Mouse (Mus musculus) urinary bladder, postnatal 25 days (tissue): ENCODE results near the gene Nmb.
"Not testable (repeated sequence)": the region's sequence is repeated elsewhere in the genome, so short reads cannot be mapped to it uniquely, and the experiment has no call there.

Experiments
- DNase-seq: peaks from one replicate; pipeline ENCODE4 v3.0.0; 2022; ENCODE audit warnings: low spot score

Nmb gene

GRCm38 (mm10) chr7:80904921-80905515, at the start of gene Nmb:
Gene Nmb, minus strand, starts transcription at chr7:80905076.
- peak; percentile 66 for DNase-seq

GRCm38 (mm10) chr7:80954251-80954650, 49.4 kb upstream of the Nmb start:
- no peak for DNase-seq

- DNase-seq: no peak
Measured at GRCm38 (mm10) chr7:80952140-80952539, 47.3 kb upstream of the Nmb start.

GRCm38 (mm10) chr7:80951461-80951860, 46.6 kb upstream of the Nmb start:
- DNase-seq: no peak

GRCm38 (mm10) chr7:80947445-80948350, 42.8 kb upstream of the Nmb start, which contains the start of gene Sec11a:
Gene Sec11a, minus strand, starts transcription at chr7:80947780.
- peak; percentile 91 for DNase-seq

- no peak for DNase-seq
Measured at GRCm38 (mm10) chr7:80939808-80940207, 34.9 kb upstream of the Nmb start.

- not testable (repeated sequence) for DNase-seq
Measured at GRCm38 (mm10) chr7:80937304-80937666, 32.4 kb upstream of the Nmb start.

- not testable (repeated sequence) for DNase-seq
Measured at GRCm38 (mm10) chr7:80936617-80937303, 31.9 kb upstream of the Nmb start.

GRCm38 (mm10) chr7:80935834-80936233, 31.0 kb upstream of the Nmb start:
- no peak for DNase-seq

- DNase-seq: no peak
Measured at GRCm38 (mm10) chr7:80932777-80933176, 27.9 kb upstream of the Nmb start.

GRCm38 (mm10) chr7:80931618-80932207, 26.8 kb upstream of the Nmb start:
- no peak for DNase-seq

- DNase-seq: no peak
Measured at GRCm38 (mm10) chr7:80923165-80923564, 18.3 kb upstream of the Nmb start.

GRCm38 (mm10) chr7:80919647-80920008, 14.8 kb upstream of the Nmb start:
- no peak for DNase-seq

GRCm38 (mm10) chr7:80918982-80919646, 14.2 kb upstream of the Nmb start:
- DNase-seq: no peak

- DNase-seq: no peak
Measured at GRCm38 (mm10) chr7:80917916-80918465, 13.1 kb upstream of the Nmb start.

- no peak for DNase-seq
Measured at GRCm38 (mm10) chr7:80912496-80912895, 7.6 kb upstream of the Nmb start.

GRCm38 (mm10) chr7:80911053-80911452, 6.2 kb upstream of the Nmb start:
- DNase-seq: no peak

GRCm38 (mm10) chr7:80903625-80904422, 1.1 kb downstream of the Nmb start:
- DNase-seq: no peak

GRCm38 (mm10) chr7:80901541-80902274, 3.2 kb downstream of the Nmb start:
- DNase-seq: no peak

GRCm38 (mm10) chr7:80900944-80901501, 3.9 kb downstream of the Nmb start, which contains the start of gene Wdr73:
Gene Wdr73, minus strand, starts transcription at chr7:80901269.
- DNase-seq: peak; percentile 88
